Mouse (Mus musculus) frontal cortex, postnatal 25 days (tissue): ENCODE measurements around the gene Slc6a13.

Experiments used
- DNase-seq, 2 experiments: peaks; one replicate each; pipeline ENCODE4 v3.0.0; 2022; ENCODE audit warnings: low spot score in 2 of 2

Slc6a13 gene

GRCm38 (mm10) chr6:121376159-121376558 lies 76.1 kb downstream of the Slc6a13 start:
- DNase-seq = no peak

GRCm38 (mm10) chr6:121378256-121378655 lies 78.2 kb downstream of the Slc6a13 start:
- DNase-seq = no peak

DNA sequence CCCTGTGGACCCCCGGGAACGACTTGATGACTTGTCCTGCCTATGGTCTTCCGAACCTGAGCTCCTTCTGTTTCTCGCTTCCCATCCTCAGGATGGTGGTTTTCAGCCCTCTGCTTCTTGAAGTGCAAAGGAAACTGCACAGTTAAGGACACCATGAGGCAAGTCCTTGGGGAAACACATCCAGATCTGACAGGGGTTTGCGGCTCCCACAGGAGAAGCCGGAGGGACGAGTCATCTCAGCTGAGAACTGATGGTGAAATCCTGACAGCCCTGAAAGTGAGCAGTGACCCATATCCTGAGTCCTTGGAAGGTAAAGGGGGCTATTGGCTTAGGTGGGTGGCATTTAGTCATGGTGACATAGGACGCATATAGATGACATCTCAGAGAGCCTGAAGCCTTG lies 80.5 kb downstream of the Slc6a13 start:
- DNase-seq = no peak

GRCm38 (mm10) chr6:121382071-121382470 lies 82.0 kb downstream of the Slc6a13 start:
- DNase-seq = no peak

GRCm38 (mm10) chr6:121385397-121385796 lies 85.4 kb downstream of the Slc6a13 start:
- no peak for DNase-seq
